Mouse (Mus musculus): ENCODE measurements around the gene Vmn1r10.

- TF ChIP-seq CTCF (IDR thresholded peaks at IDR 0.05; ENCODE audit: extremely low read depth, insufficient read depth, insufficient read length, insufficient replicate concordance) (no peak), POLR2A (IDR thresholded peaks at IDR 0.05; ENCODE audit: low read depth, low read length) (no peak)
Measured at GRCm38 (mm10) chr6:57063730-57064129, 45.5 kb upstream of the Vmn1r10 start.
